Mouse (Mus musculus): ENCODE data around the gene Top2a.

- no peak for TF ChIP-seq CTCF (IDR thresholded peaks at IDR 0.05; ENCODE audit: control insufficient read depth, insufficient read depth, low read length)
- no peak for TF ChIP-seq POLR2A (IDR thresholded peaks at IDR 0.05; ENCODE audit: borderline replicate concordance, control insufficient read depth, low read depth, low read length)
Measured at GRCm38 (mm10) chr11:98956340-98956739, 67.6 kb downstream of the Top2a start.

All from bone marrow, adult 2 months (tissue).